Mouse (Mus musculus) megakaryocyte, embryonic 14.5 days (primary cell): ENCODE results near the gene Nusap1.

Experiments used
- FLI1 ChIP-seq: IDR thresholded peaks from 2 replicates; pipeline ENCODE4 v1.6.1; 2012; ENCODE audit warnings: low read length, inconsistent platforms, mixed read lengths
- GATA1 ChIP-seq: IDR thresholded peaks from 3 replicates; pipeline ENCODE4 v1.6.1; 2012; ENCODE audit warnings: mixed read lengths, low read length, inconsistent platforms, borderline replicate concordance

GRCm38 (mm10) chr2:119583439-119583838 is 34.7 kb upstream of the Nusap1 start:
- TF ChIP-seq GATA1 (no peak), FLI1 (no peak)
